Mouse (Mus musculus) limb, embryonic 14.5 days (tissue): ENCODE measurements around the gene Elane. TPM values are rescaled to one million over a fixed set of nuclear protein-coding genes. Genes with fewer than 3 reads are reported as not detected.
A peak's percentile ranks its signal among the peaks of the same experiment; 100 is the strongest.
"Not testable (repeated sequence)": the region's sequence is repeated elsewhere in the genome, so short reads cannot be mapped to it uniquely, and the experiment has no call there.

Source experiments
- ATAC-seq: fragments of 200-750 bp; cut with Nextera tagmentation; 2 replicates; pipeline ENCODE4 v1.8.0; 2017; ENCODE audit warnings: low read depth, moderate number of reproducible peaks, moderate TSS enrichment; ENCODE audit not compliant: low FRiP score
- DNase-seq: peaks from one replicate; pipeline ENCODE4 v3.0.0-alpha.2; 2015; ENCODE audit warnings: low spot score
- H3K27ac ChIP-seq: fragments of 300-500 bp; sonication (generic); replicated peaks from 2 replicates; pipeline ENCODE4 v1.5.1; 2014; ENCODE audit warnings: low read depth, mild to moderate bottlenecking, low read length, moderate library complexity, mixed read lengths
- H3K27me3 ChIP-seq: fragments of 300-500 bp; sonication (generic); 2 replicates; pipeline ENCODE4 v1.6.1; 2014; ENCODE audit warnings: low read length, mixed read lengths; ENCODE audit not compliant: control insufficient read depth, insufficient read depth
- H3K36me3 ChIP-seq: fragments of 300-500 bp; sonication (generic); 2 replicates; pipeline ENCODE4 v1.6.1; 2014; ENCODE audit warnings: mild to moderate bottlenecking, low read length, moderate library complexity, mixed read lengths; ENCODE audit not compliant: control insufficient read depth, insufficient read depth
- H3K4me1 ChIP-seq: fragments of 300-500 bp; sonication (generic); 2 replicates; pipeline ENCODE4 v1.6.1; 2014; ENCODE audit warnings: antibody characterized with exemption, low read length, mixed read lengths; ENCODE audit not compliant: control insufficient read depth, insufficient read depth
- H3K4me2 ChIP-seq: fragments of 300-500 bp; sonication (generic); replicated peaks from 2 replicates; pipeline ENCODE4 v1.6.1; 2014; ENCODE audit warnings: low read depth, mild to moderate bottlenecking, low read length, moderate library complexity; ENCODE audit not compliant: severe bottlenecking
- H3K4me3 ChIP-seq: fragments of 300-500 bp; sonication (generic); replicated peaks from 2 replicates; pipeline ENCODE4 v1.5.1; 2014; ENCODE audit warnings: low read length
- H3K9ac ChIP-seq: fragments of 300-500 bp; sonication (generic); 2 replicates; pipeline ENCODE4 v1.6.1; 2014; ENCODE audit warnings: mild to moderate bottlenecking, low read depth, low read length, moderate library complexity; ENCODE audit not compliant: severe bottlenecking
- H3K9me3 ChIP-seq: fragments of 300-500 bp; sonication (generic); 2 replicates; pipeline ENCODE4 v1.6.1; 2016; ENCODE audit warnings: low read length; ENCODE audit not compliant: control insufficient read depth
- POLR2A ChIP-seq: fragments of 200-500 bp; IDR thresholded peaks from 2 replicates; pipeline ENCODE4 v1.8.0; 2012; ENCODE audit warnings: inconsistent platforms, mild to moderate bottlenecking, moderate library complexity, borderline replicate concordance; ENCODE audit not compliant: insufficient read depth, insufficient read length; ENCODE audit errors: extremely low read depth
- WGBS: fragments of 180-500 bp; shearing (Covaris S2); extraction: QIAGEN DNeasy Blood & Tissue Kit; methylation state at CpG from one replicate; pipeline ENCODE4 v1.1.7; 2014; 5-methylcytosine and 5-hydroxymethylcytosine counted together
- polyA plus RNA-seq, 2 experiments: library from polyadenylated mRNA; depleted of rRNA in 1 of 2; stranded (reverse) in 1 of 2; unstranded in 1 of 2; fragments of >200 nt; fragmentation: Nextera tagmentation in 1 of 2; extraction: Ambion mirVana in 1 of 2; gene quantifications; 2 replicates each; pipeline versions ENCODE4 v1.2.1 to v1.2.3; 2012 to 2014

Elane gene
- polyA plus RNA-seq, 2 experiments: 0.35 to 1.2 TPM

GRCm38 (mm10) chr10:79889386-79889785 is 3.3 kb downstream of the Elane start:
- Histone ChIP-seq H3K4me2 (no peak overlapping the region), H3K4me1 (no peaks in the 10 kb centered on the region), H3K27me3 (no peaks in the 10 kb centered on the region), H3K27ac (no peak overlapping the region), H3K4me3 (no peak overlapping the region), H3K9ac (no peak overlapping the region), H3K9me3 (no peaks in the 10 kb centered on the region), H3K36me3 (no peaks in the 10 kb centered on the region)
- WGBS: 69% methylated on average over 2 of the region's 2 CpGs
- TF ChIP-seq POLR2A: no peak
- DNase-seq (no peak), ATAC-seq (no peak)

- H3K4me2 ChIP-seq: no peak within 1 kb of the TSS
- H3K36me3 ChIP-seq: peaks cover 8% of the 10 kb centered on the region
- no peak within 1 kb of the TSS for H3K9ac ChIP-seq
- H3K4me3 ChIP-seq: no peak within 1 kb of the TSS
- DNase-seq (no peak), ATAC-seq (no peak)
- no peak within 1 kb of the TSS for H3K27ac ChIP-seq
- WGBS: 37% methylated on average over 5 of the region's 5 CpGs
- no peaks in the 10 kb centered on the region for H3K9me3 ChIP-seq
- TF ChIP-seq POLR2A: no peak
- no peaks in the 10 kb centered on the region for H3K4me1 ChIP-seq
- no peaks in the 10 kb centered on the region for H3K27me3 ChIP-seq
Observed at GRCm38 (mm10) chr10:79890670-79891069, 4.6 kb downstream of the Elane start, which contains the start of gene Cfd. Gene Cfd, plus strand, starts transcription at chr10:79890853.

- ATAC-seq: peak; percentile 30; the same call in 1 of the 2 replicates
- not testable (repeated sequence) for H3K4me3 ChIP-seq, H3K4me2 ChIP-seq, H3K27ac ChIP-seq, H3K9me3 ChIP-seq, H3K9ac ChIP-seq, H3K4me1 ChIP-seq, H3K27me3 ChIP-seq
- 44% methylated on average over 22 of the region's 22 CpGs for WGBS
- DNase-seq: peak; percentile 68
- H3K36me3 ChIP-seq: peaks cover 27% of the 10 kb centered on the region
Observed at GRCm38 (mm10) chr10:79892451-79893118, 6.5 kb downstream of the Elane start.

GRCm38 (mm10) chr10:79896306-79896705 is 10.3 kb downstream of the Elane start:
- H3K9ac ChIP-seq: no peak overlapping the region
- TF ChIP-seq POLR2A: no peak
- H3K36me3 ChIP-seq: peaks cover 50% of the 10 kb centered on the region

GRCm38 (mm10) chr10:79896814-79897213 is 10.8 kb downstream of the Elane start:
- no peak for TF ChIP-seq POLR2A
- H3K9ac ChIP-seq: no peak overlapping the region
- ATAC-seq (no peak), DNase-seq (no peak)
- no peak overlapping the region for H3K4me2 ChIP-seq
- H3K27ac ChIP-seq: no peak overlapping the region
- H3K4me3 ChIP-seq: no peak overlapping the region
- WGBS: 84% methylated on average over 13 of the region's 13 CpGs
- H3K36me3 ChIP-seq: peaks cover 54% of the 10 kb centered on the region
- H3K27me3 ChIP-seq: no peaks in the 10 kb centered on the region
- no peaks in the 10 kb centered on the region for H3K9me3 ChIP-seq
- no peaks in the 10 kb centered on the region for H3K4me1 ChIP-seq

More at GRCm38 (mm10) chr10:79896306-79896705, 10.3 kb downstream of the Elane start:
- Histone ChIP-seq H3K4me3 (no peak overlapping the region), H3K27ac (no peak overlapping the region), H3K9me3 (no peaks in the 10 kb centered on the region), H3K4me2 (no peak overlapping the region), H3K27me3 (no peaks in the 10 kb centered on the region), H3K4me1 (no peaks in the 10 kb centered on the region)
- no peak for ATAC-seq
- DNase-seq: no peak
- 91% methylated on average over 15 of the region's 16 CpGs for WGBS
